Mouse (Mus musculus) cerebellum, postnatal 10 days (tissue): ENCODE results near the gene Pcca.
A peak's percentile ranks its signal among the peaks of the same experiment; 100 is the strongest.

Source experiments
- DNase-seq, 2 experiments: peaks; one replicate each; pipeline ENCODE4 v3.0.0; 2021; ENCODE audit warnings: mixed read lengths in 2 of 2

Pcca gene

DNA sequence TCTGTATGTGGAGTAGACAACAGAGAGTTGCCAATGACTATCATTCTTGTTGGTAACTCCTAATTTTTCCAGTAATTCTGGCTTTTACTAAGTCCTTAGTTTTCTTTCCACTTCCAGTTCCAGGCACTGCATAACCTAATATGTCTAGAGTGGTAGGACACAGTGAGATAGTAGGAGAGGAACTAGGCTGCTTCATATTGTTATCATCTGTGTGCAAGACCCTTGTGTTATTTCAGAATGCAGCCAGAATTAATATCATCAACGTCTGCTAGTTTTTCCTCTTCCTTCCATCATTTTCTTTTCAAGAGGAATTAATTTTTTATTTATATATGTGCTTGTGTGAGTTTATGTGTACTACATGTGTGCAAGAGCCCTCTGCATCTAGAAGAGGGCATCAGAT is 114.1 kb downstream of the Pcca start:
- DNase-seq = no peak

DNA sequence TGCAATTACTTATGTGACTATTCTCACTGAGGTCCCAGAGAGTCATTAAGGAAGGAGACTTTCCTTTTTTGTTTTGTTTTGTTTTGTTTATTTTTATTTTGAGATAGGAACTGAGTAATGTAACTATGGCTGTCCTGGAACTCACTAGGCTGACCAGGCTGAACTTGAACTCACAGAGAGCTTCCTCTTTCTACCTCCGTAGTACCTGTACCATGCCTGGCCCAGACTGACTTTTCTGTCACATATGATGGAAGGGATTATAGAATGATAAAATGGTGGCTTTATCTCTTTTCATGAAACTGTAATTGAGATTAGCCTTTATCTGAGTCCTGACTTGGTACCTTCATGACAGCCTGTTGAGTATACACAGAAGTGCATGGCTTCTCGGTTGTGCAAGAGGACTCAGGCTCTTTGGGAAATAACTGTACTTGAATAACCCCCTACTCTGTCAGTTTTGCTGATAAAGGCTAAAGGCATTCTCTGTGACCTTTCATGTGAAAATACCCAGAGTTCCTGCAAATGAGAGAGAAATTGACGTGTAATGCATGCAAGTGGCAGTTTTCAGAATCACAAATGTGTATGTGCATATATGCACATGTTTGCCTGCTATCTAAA is 115.3 kb downstream of the Pcca start:
- no peak for DNase-seq

DNA sequence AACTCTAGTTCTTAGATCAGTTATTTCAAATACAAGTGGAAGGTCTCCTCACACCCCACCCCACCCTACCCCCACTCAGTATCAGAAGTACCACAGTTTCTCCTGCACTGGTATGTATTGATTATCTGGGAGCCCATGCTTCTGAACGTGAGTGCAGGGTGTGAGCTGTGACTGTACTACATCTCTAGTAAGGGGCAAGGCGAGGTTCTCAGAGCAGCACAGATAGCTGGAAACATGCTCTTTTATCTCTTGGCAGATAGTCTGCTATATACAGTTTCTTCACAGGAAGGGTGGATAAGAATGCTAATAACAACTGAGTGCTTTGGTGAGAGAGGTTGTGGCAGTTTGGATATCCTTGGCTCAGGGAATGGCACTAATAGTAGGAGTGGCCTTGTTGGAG is 117.6 kb downstream of the Pcca start:
- DNase-seq = no peak

DNA sequence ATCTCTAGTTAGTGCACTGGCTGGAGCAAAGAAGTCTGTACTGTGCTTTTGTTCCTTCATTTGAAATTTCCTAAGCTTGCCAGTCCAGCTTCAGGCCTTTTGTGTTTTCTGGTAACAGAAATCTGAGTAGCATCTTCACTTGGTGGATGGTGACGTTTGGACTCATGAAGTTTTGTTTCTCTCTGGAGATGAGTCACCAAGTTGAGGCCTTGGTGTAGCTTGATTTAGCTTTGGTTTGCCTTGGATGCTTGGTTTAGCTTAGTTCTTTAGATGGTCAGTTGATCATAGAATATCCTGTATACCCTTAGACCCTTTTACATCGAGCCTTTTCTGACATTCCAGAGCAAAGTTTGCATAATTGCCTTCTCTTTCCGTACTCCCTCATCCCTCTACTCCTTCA is 141.5 kb downstream of the Pcca start:
- DNase-seq = no peak

DNA sequence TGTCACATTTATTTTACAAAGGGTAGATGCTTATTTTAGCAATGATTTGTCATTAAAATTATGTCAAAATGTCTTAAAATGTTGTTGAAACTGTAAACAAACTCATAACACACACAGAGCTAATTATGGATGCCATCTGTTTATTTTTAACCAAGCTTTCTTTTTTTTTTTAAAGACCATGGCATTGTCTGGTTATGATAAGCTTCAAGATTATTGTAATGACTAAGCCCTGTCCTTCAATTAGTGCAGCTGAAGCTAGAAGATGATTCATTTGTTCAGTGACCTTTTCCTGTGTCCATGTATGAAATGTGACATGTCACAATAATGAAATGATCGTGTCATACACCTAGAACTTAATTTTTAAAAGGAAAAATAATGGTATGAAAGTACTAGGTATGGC is 149.5 kb downstream of the Pcca start:
- DNase-seq = no peak

DNA sequence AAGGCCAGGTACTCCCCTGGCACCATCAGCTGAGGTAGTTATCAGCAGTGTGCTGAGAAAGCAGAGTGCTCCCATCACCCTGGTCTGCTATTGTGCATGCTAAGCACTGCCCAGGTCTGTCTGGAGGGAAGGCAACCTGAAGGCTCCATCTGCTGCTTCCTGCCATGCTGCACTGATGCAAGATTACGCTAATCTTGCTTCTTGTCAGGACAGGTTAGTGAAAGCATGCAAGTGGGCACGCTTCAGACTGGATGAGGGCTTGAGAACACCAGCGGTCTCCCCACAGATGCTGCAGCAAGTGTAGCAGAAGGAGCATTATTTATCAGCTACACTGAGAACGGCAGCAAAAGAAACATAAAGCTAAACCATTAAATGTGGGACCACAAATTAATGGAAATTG is 150.1 kb downstream of the Pcca start:
- DNase-seq = peak; percentile 72 to 78

DNA sequence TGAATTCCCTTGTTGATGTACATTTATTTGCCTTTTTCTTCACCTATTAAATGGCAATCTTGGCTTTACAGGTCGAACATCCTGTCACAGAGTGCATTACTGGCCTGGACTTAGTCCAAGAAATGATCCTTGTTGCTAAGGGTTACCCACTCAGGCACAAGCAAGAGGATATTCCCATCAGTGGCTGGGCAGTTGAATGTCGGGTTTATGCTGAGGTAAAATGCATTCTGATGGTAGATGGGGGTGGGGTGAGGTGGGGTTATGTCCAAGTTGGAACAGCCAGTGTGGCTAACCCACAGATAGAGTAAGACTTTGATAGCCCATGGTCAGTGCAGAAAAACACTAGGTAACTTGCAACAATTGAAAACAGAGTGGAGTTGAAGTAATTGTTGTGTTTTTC is 150.7 kb downstream of the Pcca start:
- DNase-seq = peak; percentile 73 to 88

DNA sequence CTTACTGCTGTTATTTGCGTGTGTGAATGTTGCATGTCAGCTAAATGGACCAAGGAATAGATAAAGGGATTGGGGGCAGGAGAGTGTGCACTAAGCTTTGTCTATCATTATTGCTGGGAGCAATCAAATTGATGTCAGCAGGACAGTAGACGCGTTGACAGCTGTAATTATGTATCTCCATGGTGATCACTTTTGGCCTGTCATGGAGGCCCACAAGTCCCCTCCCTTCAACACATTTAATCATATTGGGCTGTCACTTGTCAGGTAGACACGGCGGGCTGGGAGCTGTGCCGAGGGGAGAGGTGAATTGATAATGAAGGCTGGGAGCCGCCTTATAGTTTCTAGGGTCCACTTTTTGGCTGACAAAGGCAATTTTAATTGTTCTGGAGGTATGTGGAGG is 153.3 kb downstream of the Pcca start:
- no peak for DNase-seq

DNA sequence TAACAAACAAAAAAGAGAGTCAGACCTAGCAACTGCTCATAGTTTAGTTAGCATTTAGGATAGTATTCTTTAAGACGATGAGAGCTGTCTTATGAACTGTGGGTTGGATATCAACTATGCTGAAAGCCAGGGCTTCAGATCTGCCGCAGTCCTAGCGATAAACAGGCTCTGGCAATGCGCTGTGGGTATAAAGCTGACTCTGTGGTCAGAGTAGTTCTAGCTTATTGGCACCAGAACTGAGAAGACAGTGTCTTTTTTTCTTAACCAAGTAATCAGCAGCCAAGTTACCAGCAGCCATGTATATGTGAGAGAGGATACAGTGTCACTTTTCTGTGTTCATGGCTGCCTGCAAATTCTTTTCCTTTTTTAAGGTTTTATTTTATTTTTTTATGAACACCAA is 154.3 kb downstream of the Pcca start:
- no peak for DNase-seq

DNA sequence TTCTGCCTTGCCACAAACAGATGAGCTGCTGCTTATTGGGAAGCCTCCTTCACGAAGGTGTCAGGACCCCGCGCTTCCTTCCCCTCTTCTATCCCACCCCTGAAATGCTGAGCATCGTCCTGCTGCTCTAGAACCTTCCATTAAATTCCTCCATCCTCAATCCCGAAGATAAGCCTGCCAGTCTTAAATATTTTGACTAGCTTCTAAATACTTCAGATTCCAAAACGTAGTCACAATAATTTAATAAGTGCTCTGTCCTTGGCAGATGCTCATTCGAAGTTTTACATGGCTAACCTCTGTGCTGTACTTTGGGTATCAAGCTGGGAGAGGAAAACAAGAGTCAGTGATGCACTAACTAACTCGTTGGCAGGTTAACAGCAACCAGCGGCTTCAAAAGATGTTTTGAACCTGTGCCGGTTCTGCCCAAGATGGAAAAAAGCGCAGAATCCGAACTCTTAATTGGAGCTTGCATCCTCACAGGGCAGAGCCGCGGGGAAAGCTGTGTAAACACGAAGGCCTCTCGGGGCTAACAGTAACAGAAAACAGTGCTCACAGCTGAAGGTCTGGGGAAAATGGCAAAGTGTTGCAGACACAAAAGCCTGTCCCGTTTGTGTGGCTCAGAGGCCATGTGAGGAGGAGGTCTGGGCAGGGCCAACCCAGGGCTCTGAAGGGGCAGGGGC is 155.2 kb downstream of the Pcca start:
- peak in 1 of 2 experiments; percentile 9 for DNase-seq

DNA sequence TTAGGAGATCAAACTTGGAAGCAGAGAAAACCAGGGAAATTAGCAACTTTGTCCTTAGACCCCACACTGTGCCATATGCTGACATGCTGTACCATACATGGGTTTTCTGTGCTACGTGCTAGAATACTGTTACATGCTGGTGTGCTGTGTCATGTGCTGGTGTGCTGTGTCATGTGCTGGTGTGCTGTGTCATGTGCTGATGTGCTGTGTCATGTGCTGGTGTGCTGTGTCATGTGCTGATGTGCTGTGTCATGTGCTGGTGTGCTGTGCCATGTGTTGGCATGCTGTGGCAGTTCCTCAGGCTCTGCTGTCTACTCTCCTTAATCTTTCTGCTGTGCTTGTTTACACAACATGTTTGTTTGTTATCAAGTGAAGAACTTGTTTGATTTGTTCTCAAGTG is 157.4 kb downstream of the Pcca start:
- DNase-seq = no peak

DNA sequence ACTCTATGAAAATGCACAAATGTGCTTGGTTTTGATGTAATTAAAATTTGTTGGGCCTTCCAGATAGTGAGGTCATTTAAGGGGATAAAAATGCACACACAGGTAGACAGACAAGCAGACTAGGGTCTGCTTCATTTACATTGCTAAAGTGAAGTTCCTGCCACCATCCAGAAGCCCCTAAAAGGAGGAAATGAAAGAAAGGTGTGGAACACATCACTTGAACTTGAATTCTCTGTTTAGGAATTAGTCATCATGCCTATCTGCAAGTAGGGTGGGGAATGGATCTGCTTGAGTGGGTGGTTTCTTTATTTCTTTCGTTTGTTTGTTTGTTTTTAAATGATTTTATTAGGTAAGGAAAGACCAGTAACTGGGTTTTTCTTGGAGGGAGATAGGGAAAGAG is 166.2 kb downstream of the Pcca start:
- no peak for DNase-seq

DNA sequence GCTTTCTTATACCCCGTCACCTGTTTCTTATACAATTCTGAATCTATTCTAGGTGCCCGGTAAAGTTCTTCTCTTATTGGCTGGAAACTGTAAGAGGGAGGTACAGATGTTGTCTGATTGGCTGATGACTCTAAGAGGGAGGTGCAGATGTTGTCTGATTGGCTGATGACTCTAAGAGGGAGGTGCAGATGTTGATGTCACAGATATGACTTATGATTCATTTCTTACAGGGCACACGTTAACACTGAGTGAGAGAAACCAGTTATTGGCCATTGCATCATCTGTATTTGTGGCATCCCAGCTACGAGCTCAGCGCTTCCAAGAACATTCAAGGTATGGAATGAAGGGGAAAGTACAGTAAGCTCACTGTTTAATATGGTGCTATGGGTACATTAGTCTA is 179.7 kb downstream of the Pcca start:
- DNase-seq = no peak

DNA sequence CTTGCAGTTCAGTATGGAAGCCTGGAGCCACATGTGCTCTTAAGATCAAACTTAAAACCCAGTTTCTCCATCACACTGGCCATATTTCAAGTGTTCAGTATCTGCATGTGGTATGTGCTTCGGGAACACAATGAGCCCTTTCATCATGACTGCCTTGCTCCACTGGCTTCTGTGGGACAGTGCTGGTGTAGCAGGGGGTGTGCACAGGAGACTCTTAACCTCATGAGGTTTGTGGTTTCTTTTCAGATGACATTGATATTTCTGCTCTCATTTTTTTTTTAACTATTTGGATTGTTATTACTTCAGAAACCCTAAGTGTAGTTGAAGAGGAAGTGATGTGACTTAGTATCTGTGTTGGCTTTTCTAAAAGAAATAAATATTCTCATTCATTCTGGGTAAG is 180.8 kb downstream of the Pcca start:
- no peak for DNase-seq

DNA sequence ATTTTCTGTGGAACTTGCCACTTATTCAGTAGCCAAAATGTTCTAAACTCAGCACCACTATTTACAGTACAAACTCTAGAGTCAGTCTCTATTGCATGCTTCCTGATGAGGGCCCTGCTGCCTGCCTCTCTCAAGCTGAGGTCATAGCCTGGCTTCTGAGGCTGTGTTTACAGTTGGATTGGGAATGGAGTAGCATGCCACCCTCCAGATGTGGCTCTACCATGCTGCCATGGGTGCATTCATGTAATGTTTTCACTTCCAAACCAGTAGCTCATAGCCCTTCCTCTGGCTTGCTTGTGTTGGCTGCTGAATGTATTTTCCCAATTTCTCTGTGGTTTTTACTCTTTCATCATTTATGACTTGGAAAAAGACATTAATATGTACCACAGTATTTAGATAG is 181.9 kb downstream of the Pcca start:
- DNase-seq = no peak

DNA sequence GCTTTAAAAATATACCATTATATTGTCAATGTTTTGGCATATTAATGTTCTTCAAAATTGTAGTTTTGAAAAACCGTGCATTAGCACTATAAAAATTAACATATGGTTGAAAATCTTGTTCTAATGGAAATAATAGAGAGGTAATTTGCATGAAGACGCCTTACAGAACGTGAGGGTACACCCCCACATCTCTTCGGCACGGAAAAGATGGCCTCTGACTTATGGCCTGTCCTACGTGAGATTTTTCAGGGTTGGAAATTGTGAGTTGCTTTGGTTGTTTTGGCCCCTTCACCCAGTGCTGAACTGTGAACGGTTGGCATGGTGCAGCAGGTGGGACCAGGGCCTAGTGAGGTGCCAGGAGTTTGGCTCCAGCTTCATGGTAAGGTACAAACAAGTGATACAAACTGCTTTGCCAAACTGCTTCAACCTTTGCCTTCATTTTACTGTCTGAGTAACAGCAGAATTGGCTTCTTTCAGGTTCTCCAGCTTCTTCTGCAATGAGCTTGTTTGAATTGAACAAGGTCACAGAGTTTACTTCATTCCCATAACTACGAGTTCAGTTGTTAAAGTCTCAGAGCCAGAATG is 185.5 kb downstream of the Pcca start:
- DNase-seq = no peak

DNA sequence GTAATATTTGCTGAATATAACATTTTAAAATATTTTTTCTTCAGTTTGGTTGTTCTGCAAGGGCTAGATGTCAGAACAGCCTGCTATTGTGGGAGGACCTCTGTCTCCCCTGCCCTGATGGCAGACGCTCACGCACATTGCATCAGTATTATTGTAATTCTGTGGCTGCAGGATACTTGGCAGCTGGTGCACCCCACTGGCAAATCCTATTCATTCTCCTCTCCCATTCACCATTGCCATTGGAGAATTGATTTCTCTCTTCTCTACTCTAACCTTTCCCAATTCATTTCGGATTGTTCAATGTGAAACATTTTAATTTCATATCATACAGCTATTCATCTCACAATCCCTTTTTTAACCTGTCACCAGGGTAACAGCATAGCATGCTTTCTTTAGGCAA is 186.9 kb downstream of the Pcca start:
- peak; percentile 69 to 76 for DNase-seq

DNA sequence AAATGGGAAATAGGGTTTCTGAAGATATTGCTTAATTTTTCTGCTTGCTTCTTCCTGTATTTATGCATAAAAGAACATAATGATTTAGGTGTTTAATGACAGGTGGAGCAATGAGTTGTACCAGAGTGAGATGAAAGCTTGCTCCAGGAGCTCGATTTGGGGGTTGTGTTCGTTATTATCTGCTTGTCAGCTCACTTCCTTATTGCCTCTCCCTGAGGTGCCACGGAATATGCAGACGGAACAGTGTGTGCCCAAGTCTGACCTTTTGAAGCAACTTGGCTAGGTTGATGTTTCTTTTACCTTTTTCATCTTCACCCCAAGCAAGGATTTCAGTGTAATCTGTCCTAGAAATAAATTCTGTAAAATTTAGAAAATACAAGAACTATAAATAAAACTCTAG is 187.6 kb downstream of the Pcca start:
- DNase-seq = peak; percentile 22 to 38

DNA sequence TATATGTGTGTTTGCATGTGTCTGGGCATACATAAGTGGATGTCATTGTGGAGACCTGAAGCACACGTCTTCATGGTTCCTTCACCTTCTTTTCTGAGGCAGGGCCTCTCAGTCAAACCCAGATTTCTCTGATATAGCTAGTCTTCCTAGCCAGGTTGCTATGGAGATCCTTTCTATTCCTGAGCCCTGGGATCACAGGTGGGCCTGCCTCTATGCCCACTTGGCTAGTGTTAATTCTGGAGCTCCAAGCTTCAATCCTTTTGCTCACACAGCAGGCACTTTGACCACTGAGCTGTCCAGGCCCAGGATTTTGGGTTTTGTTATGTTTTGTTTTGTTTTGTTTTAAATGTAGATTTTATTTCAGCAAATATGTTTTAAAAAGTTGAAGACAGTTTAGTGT is 192.3 kb downstream of the Pcca start:
- peak; percentile 69 to 70 for DNase-seq

DNA sequence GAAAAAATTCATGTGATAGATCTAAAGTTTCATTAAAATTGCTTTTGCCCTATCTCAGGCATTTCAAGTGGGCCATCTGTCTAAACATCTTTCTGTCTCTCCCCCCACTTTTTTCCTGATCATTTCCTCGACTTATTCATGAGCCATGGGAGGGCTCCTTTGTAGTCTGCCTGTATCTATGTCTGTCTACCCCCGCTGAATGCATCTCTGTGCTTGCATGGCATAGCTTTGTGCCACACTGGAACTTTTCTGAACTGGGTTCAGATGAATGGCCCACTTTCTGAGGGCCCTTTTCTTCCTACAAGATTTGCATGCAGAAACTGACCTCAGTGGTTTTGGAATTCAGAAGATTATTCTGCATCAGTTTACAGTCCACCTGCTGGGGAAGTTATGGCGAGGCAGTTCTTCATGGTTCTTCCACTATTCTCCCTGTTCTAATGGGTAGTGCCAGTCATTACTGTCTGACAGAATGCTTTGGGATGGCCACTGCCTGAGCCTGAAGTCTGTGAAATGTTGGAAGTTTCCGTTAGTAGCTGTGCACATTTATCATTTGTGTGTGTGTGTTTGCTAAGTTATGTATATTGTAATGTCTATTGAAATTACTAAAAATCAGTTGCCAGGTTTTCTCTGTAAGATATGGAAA is 195.4 kb downstream of the Pcca start:
- DNase-seq = no peak

DNA sequence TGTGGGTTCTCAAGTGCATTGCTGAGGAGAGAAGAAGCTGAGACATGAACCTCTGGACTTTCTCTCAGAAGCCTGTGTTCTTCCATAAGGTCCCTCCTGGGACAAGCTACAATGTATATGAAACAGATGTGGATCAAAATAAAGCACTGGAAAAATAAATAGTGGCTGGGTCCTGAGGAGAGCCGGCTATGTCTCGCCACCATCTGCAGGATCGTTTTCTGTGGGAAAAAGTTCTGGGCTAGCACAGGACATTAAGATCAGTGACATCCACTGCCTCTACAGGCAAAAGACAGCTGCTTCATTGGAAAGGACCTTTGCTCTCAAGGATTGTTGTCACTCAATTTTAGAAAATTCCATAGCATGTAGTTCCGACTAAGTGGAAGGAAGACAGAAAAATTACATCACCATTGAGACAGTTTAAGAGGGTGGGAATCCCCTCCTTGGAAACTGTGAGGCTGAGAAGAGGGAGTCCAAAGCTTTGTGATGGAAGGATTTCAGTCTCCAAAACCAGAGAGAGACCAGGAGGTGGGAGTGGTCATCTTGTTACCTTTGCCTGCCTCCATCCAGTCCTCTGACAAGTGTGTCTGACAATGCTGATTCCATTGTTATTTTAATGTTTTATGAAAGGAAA is 196.9 kb downstream of the Pcca start:
- no peak for DNase-seq

DNA sequence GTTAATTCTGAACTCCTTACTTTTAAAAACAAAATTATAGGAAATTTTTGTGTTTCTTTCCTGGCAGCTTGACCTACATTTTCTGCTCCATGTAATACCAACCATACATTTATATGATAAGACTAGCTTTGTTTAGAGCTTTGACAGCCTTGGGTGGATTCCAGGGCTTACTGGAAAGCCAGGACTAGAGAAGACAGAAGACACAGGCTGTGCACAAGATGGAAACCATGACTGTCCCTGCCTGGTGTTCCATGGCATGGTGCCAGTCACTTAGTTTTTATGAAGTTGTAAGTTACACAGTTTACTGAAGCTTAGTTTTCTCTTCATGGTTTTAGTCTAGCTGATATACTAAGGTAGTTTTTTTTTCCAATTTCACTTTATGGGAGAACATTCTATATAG is 202.7 kb downstream of the Pcca start:
- peak; percentile 47 to 61 for DNase-seq
